Mouse (Mus musculus): ENCODE measurements around the gene Pnmal2. TPM values are rescaled to one million over a fixed set of nuclear protein-coding genes. Genes with fewer than 3 reads are reported as not detected.
A peak's percentile ranks its signal among the peaks of the same experiment; 100 is the strongest.

The Pnmal2 gene
- polyA plus RNA-seq, 1 experiment: 2.0 TPM

DNA sequence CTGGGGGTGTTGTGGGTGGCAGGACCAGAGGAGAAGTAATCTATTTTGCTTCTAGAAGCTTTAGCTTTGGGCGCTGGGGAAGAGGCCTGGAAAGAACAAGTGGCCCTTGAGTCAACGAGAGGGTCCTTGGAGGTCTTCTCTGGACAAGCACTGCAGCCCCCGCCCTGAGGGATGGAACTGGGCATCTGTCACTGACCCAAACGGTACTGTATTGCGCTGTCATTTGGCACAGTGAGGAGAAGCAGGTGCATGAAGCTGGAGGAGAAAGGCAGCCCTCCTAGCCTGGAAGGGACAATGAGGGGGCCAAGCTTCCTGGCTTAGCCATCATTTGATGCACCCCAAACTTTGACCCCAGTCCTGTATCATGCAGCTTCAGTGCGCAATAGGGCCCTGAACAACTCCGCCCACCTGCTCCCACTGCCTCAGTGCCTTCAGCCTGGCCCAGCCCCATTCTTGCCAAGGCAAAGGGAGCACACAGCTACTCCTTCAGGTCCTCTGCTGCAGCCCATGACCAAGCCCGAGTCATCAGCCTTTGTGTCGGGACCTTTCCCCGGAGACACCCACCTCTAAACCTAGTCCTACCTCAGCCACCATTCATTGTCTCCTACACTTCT is 22.0 kb upstream of the Pnmal2 start:
- H3K4me3 ChIP-seq (replicated peaks; ENCODE audit: extremely low read depth, low read depth, low read length): peak overlapping the region; percentile 79
- no peak for DNase-seq
- peaks cover 17% of the 10 kb centered on the region for H3K4me1 ChIP-seq (ENCODE audit: control insufficient read depth, insufficient read depth, low read length)
- TF ChIP-seq POLR2A (IDR thresholded peaks at IDR 0.05; ENCODE audit: borderline replicate concordance, extremely low read depth, low read depth, low read length) (no peak), CTCF (IDR thresholded peaks at IDR 0.05; ENCODE audit: insufficient read depth, low read length) (no peak)
- 39% methylated on average over 10 of the region's 10 CpGs for WGBS

DNA sequence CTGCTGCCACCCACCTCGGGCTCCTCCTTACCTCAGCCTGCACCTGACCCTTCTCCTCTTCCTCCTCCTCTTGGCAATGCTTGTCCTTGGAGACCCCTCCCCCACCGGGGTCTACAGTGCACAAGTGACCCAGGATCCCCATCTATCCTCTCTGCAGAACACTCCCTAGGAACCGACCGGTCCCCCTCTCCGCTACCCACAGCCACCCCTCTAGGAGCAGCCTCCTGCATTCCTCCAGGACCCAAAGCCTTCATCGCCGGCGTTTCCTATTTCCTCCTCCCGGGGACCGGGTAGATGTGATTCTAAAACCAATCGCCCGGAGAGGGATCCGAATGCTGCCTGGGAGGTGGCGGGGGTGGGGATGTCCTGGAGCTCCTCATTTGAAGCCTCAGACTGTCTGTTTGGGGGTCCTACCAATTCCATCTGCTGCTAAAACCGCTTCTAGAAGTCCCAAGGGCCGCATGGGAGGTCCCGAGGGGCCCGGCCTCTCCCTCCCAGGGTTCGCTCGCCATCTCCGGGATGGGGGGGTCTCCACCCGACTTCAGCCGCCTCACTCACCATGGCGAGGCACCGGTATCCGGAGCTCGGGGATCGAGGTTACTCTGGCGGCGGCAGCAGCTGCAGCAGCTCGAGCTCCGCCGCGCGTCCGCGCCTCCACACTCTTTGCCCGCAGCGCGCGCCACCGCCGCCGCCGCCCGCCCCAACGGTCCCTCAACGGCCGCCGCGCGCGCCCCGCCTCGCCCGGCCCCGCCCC is 21.0 kb upstream of the Pnmal2 start:
- Histone ChIP-seq H3K4me3 (replicated peaks; ENCODE audit: extremely low read depth, low read depth, low read length) (peak overlapping the region; percentile 79), H3K4me1 (ENCODE audit: control insufficient read depth, insufficient read depth, low read length) (peaks cover 17% of the 10 kb centered on the region)
- TF ChIP-seq POLR2A (IDR thresholded peaks at IDR 0.05; ENCODE audit: borderline replicate concordance, extremely low read depth, low read depth, low read length): peak; percentile 53; the same call in 1 of the 2 replicates
- TF ChIP-seq CTCF (IDR thresholded peaks at IDR 0.05; ENCODE audit: insufficient read depth, low read length): no peak
- under 1% methylated on average over 56 of the region's 57 CpGs for WGBS
- DNase-seq: no peak

DNA sequence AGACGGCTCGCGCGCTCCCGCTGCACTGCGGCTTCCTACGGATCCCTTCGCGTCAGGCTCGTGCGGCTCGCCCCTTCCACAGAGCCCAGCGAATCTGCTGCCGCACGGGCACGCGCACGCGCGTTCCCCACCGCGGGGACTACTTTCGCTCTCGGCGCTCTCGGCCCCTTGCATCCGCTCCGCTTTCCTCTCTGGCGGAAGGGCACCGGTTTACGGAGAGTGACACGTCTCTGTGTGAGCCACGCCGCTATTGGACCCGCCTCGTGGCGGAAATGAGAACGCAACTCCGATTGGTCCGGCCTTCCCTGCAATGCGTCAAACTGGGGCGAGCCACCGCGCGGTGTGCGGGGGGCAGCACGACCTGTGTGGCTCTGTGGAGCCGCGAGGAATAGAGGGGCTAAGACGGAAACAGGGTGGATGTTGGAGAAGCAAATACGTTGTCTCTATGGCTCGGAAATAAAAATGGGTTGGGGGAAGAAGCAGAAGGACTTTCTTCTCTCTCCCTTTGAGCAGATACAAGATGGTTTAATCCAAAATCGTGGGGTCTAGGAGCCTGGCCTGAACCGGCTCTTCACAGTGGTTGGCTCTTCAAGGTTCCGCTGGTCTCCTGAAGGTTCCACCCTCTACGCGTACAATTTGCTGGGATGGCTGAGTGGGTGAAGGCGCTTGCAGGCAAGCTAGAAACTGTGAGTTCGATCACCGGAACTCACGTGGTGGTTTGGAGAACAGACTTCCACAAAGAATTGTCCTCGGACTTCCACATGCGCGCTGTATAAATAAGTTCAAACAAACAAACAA is 20.2 kb upstream of the Pnmal2 start, which contains the start of gene Calm3:
Calm3 (minus strand) TSS at position 78 of the 798 bp plus-strand sequence.
- Histone ChIP-seq H3K4me3 (replicated peaks; ENCODE audit: extremely low read depth, low read depth, low read length) (peak within 1 kb of the TSS; percentile 84), H3K4me1 (ENCODE audit: control insufficient read depth, insufficient read depth, low read length) (peaks cover 17% of the 10 kb centered on the region)
- TF ChIP-seq POLR2A (IDR thresholded peaks at IDR 0.05; ENCODE audit: borderline replicate concordance, extremely low read depth, low read depth, low read length): peak; percentile 60; the same call in 1 of the 2 replicates
- TF ChIP-seq CTCF (IDR thresholded peaks at IDR 0.05; ENCODE audit: insufficient read depth, low read length): no peak
- under 1% methylated on average over 64 of the region's 64 CpGs for WGBS
- DNase-seq: peak; percentile 100

- Histone ChIP-seq H3K4me1 (ENCODE audit: control insufficient read depth, insufficient read depth, low read length) (no peaks in the 10 kb centered on the region), H3K4me3 (replicated peaks; ENCODE audit: extremely low read depth, low read depth, low read length) (no peak overlapping the region)
- TF ChIP-seq POLR2A (IDR thresholded peaks at IDR 0.05; ENCODE audit: borderline replicate concordance, extremely low read depth, low read depth, low read length) (no peak), CTCF (IDR thresholded peaks at IDR 0.05; ENCODE audit: insufficient read depth, low read length) (no peak)
- DNase-seq: no peak
- WGBS: 16% methylated on average over 2 of the region's 2 CpGs
These were observed 16.1 kb upstream of the Pnmal2 start for GRCm38 (mm10) chr7:16928341-16928740.

GRCm38 (mm10) chr7:16930850-16931249 is 13.6 kb upstream of the Pnmal2 start:
- Histone ChIP-seq H3K4me1 (ENCODE audit: control insufficient read depth, insufficient read depth, low read length) (no peaks in the 10 kb centered on the region), H3K4me3 (replicated peaks; ENCODE audit: extremely low read depth, low read depth, low read length) (no peak overlapping the region)
- DNase-seq: peak; percentile 56
- TF ChIP-seq POLR2A (IDR thresholded peaks at IDR 0.05; ENCODE audit: borderline replicate concordance, extremely low read depth, low read depth, low read length) (no peak), CTCF (IDR thresholded peaks at IDR 0.05; ENCODE audit: insufficient read depth, low read length) (peak; percentile 63)
- WGBS: 17% methylated on average over 1 of the region's 1 CpGs

- WGBS: 21% methylated on average over 14 of the region's 14 CpGs
- TF ChIP-seq CTCF (IDR thresholded peaks at IDR 0.05; ENCODE audit: insufficient read depth, low read length): peak; percentile 57
- no peak for TF ChIP-seq POLR2A (IDR thresholded peaks at IDR 0.05; ENCODE audit: borderline replicate concordance, extremely low read depth, low read depth, low read length)
- DNase-seq: peak; percentile 78
- Histone ChIP-seq H3K4me3 (replicated peaks; ENCODE audit: extremely low read depth, low read depth, low read length) (no peak overlapping the region), H3K4me1 (ENCODE audit: control insufficient read depth, insufficient read depth, low read length) (no peaks in the 10 kb centered on the region)
These were observed 12.4 kb upstream of the Pnmal2 start for GRCm38 (mm10) chr7:16931968-16932627.

GRCm38 (mm10) chr7:16932704-16933577 is 11.5 kb upstream of the Pnmal2 start:
- TF ChIP-seq POLR2A (IDR thresholded peaks at IDR 0.05; ENCODE audit: borderline replicate concordance, extremely low read depth, low read depth, low read length) (no peak), CTCF (IDR thresholded peaks at IDR 0.05; ENCODE audit: insufficient read depth, low read length) (peak; percentile 28; the same call in 1 of the 2 replicates)
- no peak for DNase-seq
- Histone ChIP-seq H3K4me1 (ENCODE audit: control insufficient read depth, insufficient read depth, low read length) (no peaks in the 10 kb centered on the region), H3K4me3 (replicated peaks; ENCODE audit: extremely low read depth, low read depth, low read length) (no peak overlapping the region)
- WGBS: 38% methylated on average over 14 of the region's 14 CpGs

GRCm38 (mm10) chr7:16937312-16937711 is 7.2 kb upstream of the Pnmal2 start:
- WGBS: 49% methylated on average over 4 of the region's 4 CpGs
- DNase-seq: no peak
- TF ChIP-seq CTCF (IDR thresholded peaks at IDR 0.05; ENCODE audit: insufficient read depth, low read length): peak; percentile 20; the same call in 1 of the 2 replicates
- no peak for TF ChIP-seq POLR2A (IDR thresholded peaks at IDR 0.05; ENCODE audit: borderline replicate concordance, extremely low read depth, low read depth, low read length)

More at GRCm38 (mm10) chr7:16937312-16937711, 7.2 kb upstream of the Pnmal2 start:
- no peak overlapping the region for H3K4me3 ChIP-seq (replicated peaks; ENCODE audit: extremely low read depth, low read depth, low read length)
- H3K4me1 ChIP-seq (ENCODE audit: control insufficient read depth, insufficient read depth, low read length): no peaks in the 10 kb centered on the region

All from lung, adult 2 months (tissue).